Mouse (Mus musculus) heart, adult 9 months (tissue): ENCODE measurements around the gene Gin1.

ENCODE experiments used
- DNase-seq, 2 experiments: peaks; one replicate each; pipeline ENCODE4 v3.0.0; 2022; ENCODE audit warnings: low spot score in 2 of 2

Gin1 gene

DNA sequence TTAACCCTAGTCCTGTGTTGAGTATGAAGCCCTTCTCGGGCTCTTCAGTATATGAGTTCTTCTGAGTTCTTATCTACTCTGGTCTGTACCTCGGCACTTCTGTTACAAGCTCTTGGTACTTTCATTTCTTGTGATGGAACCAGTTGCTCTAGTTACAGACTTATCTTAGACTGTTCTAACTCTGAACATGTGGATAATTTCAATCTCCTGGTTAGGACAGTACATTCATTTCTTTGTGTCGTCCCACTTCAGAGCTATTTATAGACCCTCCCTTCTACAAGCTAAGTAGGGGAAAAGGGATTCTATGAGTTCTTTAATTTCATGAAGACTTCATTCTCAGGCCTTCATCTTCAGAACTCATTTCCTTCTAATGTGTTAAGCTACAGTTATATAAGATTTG lies 17.7 kb downstream of the Gin1 start:
- peak in 1 of 2 experiments; percentile 32 for DNase-seq

DNA sequence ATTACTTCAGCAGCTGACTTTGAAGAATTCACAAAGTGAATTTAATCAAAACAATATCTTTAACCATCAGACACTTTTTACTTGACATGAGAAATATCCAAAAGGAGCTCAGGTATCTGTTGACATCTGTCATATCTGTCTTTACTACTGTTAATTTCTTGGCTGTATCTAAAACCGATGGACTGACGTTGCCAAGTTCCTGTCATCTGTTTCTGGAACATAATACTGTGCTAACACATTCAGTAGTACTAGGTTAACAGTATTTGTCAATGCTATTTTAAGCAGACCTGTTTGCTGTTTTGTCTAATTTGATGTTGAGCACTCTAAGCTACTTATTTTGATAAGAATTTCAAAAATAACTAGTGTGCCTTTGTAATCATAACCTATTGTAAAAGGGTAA lies 18.5 kb downstream of the Gin1 start:
- DNase-seq: peak in 1 of 2 experiments; percentile 31

DNA sequence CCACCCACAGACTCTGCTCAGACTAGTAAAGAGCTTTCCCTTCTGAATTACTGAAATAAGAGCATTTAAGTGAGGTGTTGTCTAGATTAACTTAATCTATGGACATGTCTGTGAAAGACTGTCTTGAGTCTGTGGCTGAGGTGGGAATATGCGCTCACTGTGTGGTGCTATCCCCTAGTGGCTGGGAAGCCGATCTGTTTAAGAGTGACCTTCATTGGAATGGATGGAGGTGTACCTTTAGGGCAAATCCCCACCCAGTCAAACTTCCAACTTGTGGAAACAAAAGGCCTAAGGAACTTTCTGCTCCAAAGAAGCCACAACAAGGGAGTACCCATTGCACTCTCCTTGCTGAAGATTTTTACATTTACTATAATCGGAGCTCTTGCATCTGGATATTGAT lies 24.1 kb downstream of the Gin1 start:
- DNase-seq: no peak

- DNase-seq: no peak
Observed at GRCm38 (mm10) chr1:97795936-97796335, 26.0 kb downstream of the Gin1 start.

GRCm38 (mm10) chr1:97802207-97802902 lies 32.4 kb downstream of the Gin1 start:
- DNase-seq: no peak

- no peak for DNase-seq
Observed at GRCm38 (mm10) chr1:97804520-97804919, 34.5 kb downstream of the Gin1 start.

- no peak for DNase-seq
Observed at GRCm38 (mm10) chr1:97809255-97809912, 39.4 kb downstream of the Gin1 start.

DNA sequence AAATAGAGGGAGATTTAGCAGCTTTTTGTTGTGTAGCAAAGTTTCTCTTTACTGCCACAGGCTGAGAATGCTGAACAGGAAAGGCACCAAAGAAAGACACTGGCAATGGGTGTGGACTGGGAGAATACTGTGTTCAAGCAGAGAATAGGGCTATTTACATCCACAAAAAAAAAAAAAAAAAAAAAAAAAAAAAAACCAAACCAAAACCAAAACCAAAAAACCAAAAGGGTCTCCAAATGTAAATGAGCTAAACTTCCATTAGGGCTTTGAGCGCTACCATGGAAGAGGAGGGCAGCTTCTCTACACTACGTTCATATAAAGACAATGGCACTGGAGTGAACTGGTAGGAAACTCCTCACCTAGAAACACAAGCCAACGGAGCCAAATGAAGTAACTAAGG lies 51.3 kb downstream of the Gin1 start:
- DNase-seq: no peak

GRCm38 (mm10) chr1:97822203-97822602 lies 52.2 kb downstream of the Gin1 start:
- DNase-seq: no peak

DNA sequence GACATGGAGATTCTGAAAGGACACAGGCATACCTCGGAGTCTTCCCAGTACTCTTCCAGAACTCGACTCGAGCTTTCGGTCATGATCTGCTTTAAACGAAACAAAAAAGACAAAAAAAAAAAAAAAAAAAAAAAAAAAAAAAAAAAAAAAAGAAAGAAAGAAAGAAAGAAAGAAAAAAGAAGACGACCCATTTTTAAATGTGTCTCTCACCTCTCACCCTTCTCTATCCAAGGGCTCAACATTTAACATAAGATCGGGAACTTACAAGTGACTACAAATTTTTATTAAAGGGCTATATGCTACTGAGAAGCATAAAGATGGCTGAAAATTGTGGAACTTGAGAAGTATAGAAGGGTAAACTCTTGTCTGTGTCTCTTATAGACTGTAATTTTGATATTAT lies 52.9 kb downstream of the Gin1 start:
- no peak for DNase-seq

- no peak for DNase-seq
Observed at GRCm38 (mm10) chr1:97827566-97827965, 57.6 kb downstream of the Gin1 start.

- no peak for DNase-seq
Observed at GRCm38 (mm10) chr1:97828087-97828486, 58.1 kb downstream of the Gin1 start.

- peak; percentile 55 to 59 for DNase-seq
Observed at GRCm38 (mm10) chr1:97833466-97834353, 63.7 kb downstream of the Gin1 start.

DNA sequence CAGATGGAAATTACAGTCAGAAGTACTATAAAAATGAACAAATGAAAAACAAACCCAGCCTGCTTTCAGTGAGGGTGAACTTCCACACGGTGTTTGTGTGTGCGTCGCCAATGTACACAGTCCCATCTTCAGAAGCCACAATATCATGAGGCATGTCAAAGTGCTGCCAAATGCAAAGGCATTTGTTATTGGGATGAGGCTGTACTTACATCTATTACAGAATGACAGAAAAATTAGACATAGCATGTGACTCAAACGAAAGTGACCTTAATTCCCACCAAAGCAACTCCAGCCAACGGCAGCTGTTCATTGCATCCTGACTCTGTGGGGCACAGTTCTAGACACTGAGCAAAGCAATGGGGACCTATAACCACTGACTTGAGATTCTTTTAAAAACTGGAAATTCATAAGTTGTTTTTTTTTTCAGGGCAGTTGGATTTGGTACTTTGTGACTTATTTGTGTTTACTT lies 64.4 kb downstream of the Gin1 start:
- no peak for DNase-seq
